Mouse (Mus musculus) spleen, adult 2 months (tissue): Measurements from ENCODE around the gene Cachd1. TPM values are rescaled to one million over a fixed set of nuclear protein-coding genes. Genes with fewer than 3 reads are reported as not detected.

Experiments
- DNase-seq, 2 experiments: peaks; one replicate each; pipeline versions ENCODE4 v3.0.0 to v3.0.0-alpha.2; 2012 to 2021; ENCODE audit warnings: low spot score in 2 of 2, low read depth in 1 of 2
- H3K27ac ChIP-seq: fragments of 200-500 bp; 2 replicates; pipeline ENCODE4 v1.5.1; 2012; ENCODE audit warnings: low read length, inconsistent platforms; ENCODE audit not compliant: insufficient read depth
- H3K27me3 ChIP-seq: fragments of 200-500 bp; 2 replicates; pipeline ENCODE4 v1.6.1; 2012; ENCODE audit warnings: mild to moderate bottlenecking, moderate library complexity, low read length, inconsistent platforms; ENCODE audit not compliant: control insufficient read depth, insufficient read depth
- H3K36me3 ChIP-seq: fragments of 200-500 bp; 2 replicates; pipeline ENCODE4 v1.6.1; 2012; ENCODE audit warnings: mild to moderate bottlenecking, low read length, inconsistent platforms; ENCODE audit not compliant: control insufficient read depth, insufficient read depth
- H3K4me1 ChIP-seq: fragments of 200-500 bp; 2 replicates; pipeline ENCODE4 v1.6.1; 2011; ENCODE audit warnings: inconsistent platforms; ENCODE audit not compliant: control insufficient read depth, insufficient read depth, insufficient read length
- H3K4me3 ChIP-seq: fragments of 200-500 bp; 2 replicates; pipeline ENCODE4 v1.5.1; 2011; ENCODE audit warnings: mild to moderate bottlenecking, inconsistent platforms; ENCODE audit not compliant: insufficient read depth, insufficient read length; ENCODE audit errors: extremely low read depth
- CTCF ChIP-seq: fragments of 200-500 bp; IDR thresholded peaks from 2 replicates; pipeline ENCODE4 v1.5.1; 2011; ENCODE audit warnings: mild to moderate bottlenecking, inconsistent platforms; ENCODE audit not compliant: insufficient read depth, insufficient read length, insufficient replicate concordance; ENCODE audit errors: extremely low read depth
- POLR2A ChIP-seq: fragments of 200-500 bp; IDR thresholded peaks from 2 replicates; pipeline ENCODE4 v1.6.1; 2011; ENCODE audit warnings: low read depth, low read length, inconsistent platforms
- WGBS: fragments of 180-500 bp; shearing (Covaris S2); methylation state at CpG from one replicate; pipeline ENCODE4 v1.1.7; 2018; 5-methylcytosine and 5-hydroxymethylcytosine counted together
- polyA plus RNA-seq: library from polyadenylated mRNA; depleted of rRNA; stranded (reverse); fragments of >200 nt; gene quantifications from 2 replicates; pipeline ENCODE4 v1.2.3, GENCODE M21; 2012

Cachd1 gene
- polyA plus RNA-seq, 1 experiment = 17.0 TPM

DNA sequence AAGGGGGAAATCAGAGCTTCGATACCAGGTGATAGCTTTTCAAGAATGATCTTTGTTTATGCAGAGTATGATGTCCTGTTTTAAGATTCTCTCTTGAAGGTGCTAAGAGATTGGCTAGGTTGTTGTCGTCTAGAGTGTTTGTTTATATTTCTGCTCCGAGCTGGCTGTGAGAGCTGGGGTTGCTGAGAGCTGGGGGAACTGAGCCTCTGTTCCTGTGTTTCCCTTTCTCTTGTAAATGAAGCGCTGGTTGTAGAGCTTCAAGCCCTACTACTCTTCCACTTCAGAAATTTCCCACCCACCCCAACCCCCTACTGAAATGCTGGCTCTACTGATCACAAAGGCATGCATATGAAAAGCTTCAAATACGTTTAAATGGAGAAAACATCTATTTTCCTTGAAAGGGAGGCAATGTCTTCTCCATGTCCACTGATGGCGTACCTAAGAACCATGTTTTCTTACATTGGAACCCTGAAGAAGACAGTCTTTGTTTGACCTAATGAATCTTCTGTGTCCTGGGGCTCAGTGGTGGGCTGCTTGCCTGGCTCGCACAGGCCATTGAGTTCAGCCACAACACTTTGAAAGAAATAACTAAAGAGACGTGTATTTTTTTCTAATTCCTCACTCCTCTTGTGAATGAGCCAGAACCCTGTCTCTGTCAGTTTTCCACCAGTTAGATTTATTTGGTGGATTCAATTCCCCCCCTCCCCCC, 35.5 kb downstream of the Cachd1 start:
- H3K4me1 ChIP-seq = no peaks in the 10 kb centered on the region
- no peaks in the 10 kb centered on the region for H3K27me3 ChIP-seq
- no peak overlapping the region for H3K27ac ChIP-seq
- TF ChIP-seq CTCF (no peak), POLR2A (no peak)
- no peak overlapping the region for H3K4me3 ChIP-seq
- H3K36me3 ChIP-seq = no peaks in the 10 kb centered on the region
- DNase-seq = no peak
- 64% methylated on average over 8 of the region's 8 CpGs for WGBS

- DNase-seq = no peak
- H3K4me1 ChIP-seq = no peaks in the 10 kb centered on the region
- 75% methylated on average over 2 of the region's 2 CpGs for WGBS
- TF ChIP-seq POLR2A = no peak
- TF ChIP-seq CTCF = no peak
- no peaks in the 10 kb centered on the region for H3K36me3 ChIP-seq
- no peak overlapping the region for H3K27ac ChIP-seq
- H3K27me3 ChIP-seq = no peaks in the 10 kb centered on the region
- H3K4me3 ChIP-seq = no peak overlapping the region
Measured at GRCm38 (mm10) chr4:100813767-100814461, 37.4 kb downstream of the Cachd1 start.

- Histone ChIP-seq H3K4me3 (no peak overlapping the region), H3K4me1 (no peaks in the 10 kb centered on the region), H3K27me3 (no peaks in the 10 kb centered on the region), H3K27ac (no peak overlapping the region), H3K36me3 (no peaks in the 10 kb centered on the region)
- DNase-seq = no peak
- WGBS = 88% methylated on average over 3 of the region's 3 CpGs
- TF ChIP-seq CTCF (no peak), POLR2A (no peak)
Measured at GRCm38 (mm10) chr4:100819238-100819637, 42.8 kb downstream of the Cachd1 start.

DNA sequence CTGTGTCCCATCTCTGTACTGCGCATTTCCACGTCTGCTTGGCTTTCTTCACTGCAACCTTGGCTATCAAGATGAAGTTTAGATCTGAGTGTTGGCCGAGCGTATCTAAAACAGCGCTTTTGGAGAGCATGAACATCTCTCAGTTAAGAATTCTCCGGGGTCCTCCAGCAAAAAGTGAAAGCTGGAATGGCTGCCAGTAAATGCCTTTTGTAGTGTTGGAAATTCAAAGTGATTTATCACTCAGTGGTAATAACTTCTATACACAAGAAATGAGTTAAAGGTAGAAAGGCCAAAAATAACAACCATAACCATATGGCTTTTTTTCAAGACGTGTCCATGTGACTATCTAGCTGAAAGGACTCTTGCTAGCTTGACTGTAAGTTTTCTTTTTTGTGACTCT, 46.1 kb downstream of the Cachd1 start:
- no peaks in the 10 kb centered on the region for H3K4me1 ChIP-seq
- DNase-seq = no peak
- no peak overlapping the region for H3K4me3 ChIP-seq
- no peaks in the 10 kb centered on the region for H3K36me3 ChIP-seq
- TF ChIP-seq POLR2A (no peak), CTCF (no peak)
- no peak overlapping the region for H3K27ac ChIP-seq
- 87% methylated on average over 7 of the region's 7 CpGs for WGBS
- no peaks in the 10 kb centered on the region for H3K27me3 ChIP-seq

DNA sequence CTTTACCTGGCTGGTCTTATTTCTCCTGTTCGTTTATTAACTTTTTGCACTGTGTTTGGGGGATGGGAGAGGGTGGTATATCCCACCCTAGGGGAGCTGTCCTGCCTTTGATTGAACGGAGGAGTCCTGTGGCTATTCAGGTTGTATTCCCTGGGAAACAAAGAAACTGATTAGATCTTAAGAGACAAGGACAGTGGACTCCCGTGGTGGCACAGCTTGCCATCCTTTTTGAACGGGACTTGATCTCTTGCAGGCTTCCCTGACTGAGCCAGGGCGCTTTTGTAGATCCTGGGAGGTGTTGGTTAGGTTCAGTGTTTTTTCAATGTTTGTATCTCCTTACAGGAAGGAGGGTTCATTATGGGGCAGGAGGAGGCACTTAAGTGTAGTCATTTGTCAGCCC, 50.9 kb downstream of the Cachd1 start:
- H3K4me1 ChIP-seq = no peaks in the 10 kb centered on the region
- no peak overlapping the region for H3K4me3 ChIP-seq
- H3K27ac ChIP-seq = no peak overlapping the region
- WGBS = 67% methylated on average over 5 of the region's 5 CpGs
- TF ChIP-seq CTCF = no peak
- TF ChIP-seq POLR2A = no peak
- H3K36me3 ChIP-seq = no peaks in the 10 kb centered on the region
- no peak for DNase-seq
- no peaks in the 10 kb centered on the region for H3K27me3 ChIP-seq

DNA sequence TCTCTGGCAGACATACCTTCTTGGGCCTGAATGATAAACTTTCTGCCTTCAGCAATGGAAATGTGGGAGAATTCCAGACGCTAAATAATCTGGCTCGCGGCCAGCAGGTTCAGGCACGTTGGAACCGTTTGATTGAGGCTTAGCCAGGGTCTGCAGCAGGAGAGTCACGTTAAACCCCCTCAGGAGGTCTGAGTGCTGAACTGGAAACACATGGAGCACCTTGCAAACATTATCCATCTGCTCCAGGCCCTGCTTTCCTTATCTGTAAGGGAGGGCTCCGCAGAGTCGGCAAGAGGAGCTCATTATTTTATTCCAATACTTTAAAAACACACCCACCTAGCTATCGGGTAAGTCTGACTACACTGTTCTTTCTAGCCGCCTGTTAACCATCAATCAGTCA, 52.3 kb downstream of the Cachd1 start:
- TF ChIP-seq CTCF (no peak), POLR2A (no peak)
- H3K4me3 ChIP-seq = no peak overlapping the region
- H3K27me3 ChIP-seq = no peaks in the 10 kb centered on the region
- DNase-seq = no peak
- WGBS = 65% methylated on average over 10 of the region's 10 CpGs
- no peaks in the 10 kb centered on the region for H3K36me3 ChIP-seq
- no peak overlapping the region for H3K27ac ChIP-seq
- no peaks in the 10 kb centered on the region for H3K4me1 ChIP-seq

DNA sequence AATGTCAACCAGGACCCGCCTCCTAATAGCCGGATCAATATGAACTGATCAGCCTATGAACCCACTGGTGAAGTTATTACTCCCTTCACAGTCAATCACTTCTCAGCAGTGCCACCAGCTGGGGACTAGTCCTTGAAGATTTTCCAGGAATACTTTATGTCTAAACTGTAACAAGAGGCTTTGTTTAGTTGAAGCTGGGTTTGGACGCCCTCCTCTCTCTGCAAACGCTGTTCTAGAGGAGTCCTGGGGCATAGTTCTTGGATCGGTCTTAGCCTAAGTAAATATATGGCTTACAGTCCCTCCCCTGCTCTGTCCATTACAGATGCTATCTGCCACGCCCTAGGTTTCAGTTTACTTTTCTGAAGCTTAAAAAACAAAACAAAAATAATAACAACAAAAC, 60.7 kb downstream of the Cachd1 start:
- H3K27me3 ChIP-seq = no peaks in the 10 kb centered on the region

More for the DNA sequence above, 60.7 kb downstream of the Cachd1 start:
- 80% methylated on average over 6 of the region's 6 CpGs for WGBS
- no peaks in the 10 kb centered on the region for H3K36me3 ChIP-seq
- no peak for DNase-seq
- H3K4me1 ChIP-seq = no peaks in the 10 kb centered on the region
- H3K27ac ChIP-seq = no peak overlapping the region
- H3K4me3 ChIP-seq = no peak overlapping the region
- TF ChIP-seq POLR2A (no peak), CTCF (no peak)
